Mouse (Mus musculus) lung, adult 2 months (tissue): Measurements from ENCODE around the gene Sh2d1a.

ENCODE experiments used
- CTCF ChIP-seq: fragments of 200-500 bp; IDR thresholded peaks from 2 replicates; pipeline ENCODE4 v1.5.1; 2011; ENCODE audit warnings: mild to moderate bottlenecking, low read length, control low read depth; ENCODE audit not compliant: insufficient read depth
- POLR2A ChIP-seq: fragments of 200-500 bp; IDR thresholded peaks from 2 replicates; pipeline ENCODE4 v1.6.1; 2011; ENCODE audit warnings: low read depth, mild to moderate bottlenecking, control low read depth, low read length, borderline replicate concordance; ENCODE audit errors: extremely low read depth

- TF ChIP-seq POLR2A (no peak), CTCF (no peak)
Observed at GRCm38 (mm10) chrX:42511105-42511504, 8.9 kb downstream of the Sh2d1a start.
